Mouse (Mus musculus) cerebellum, postnatal 4 days (tissue): ENCODE data around the gene Fah.

Source experiments
- DNase-seq, 2 experiments: peaks; one replicate each; pipeline ENCODE4 v3.0.0; 2022; ENCODE audit warnings: low spot score in 2 of 2, mixed read lengths in 1 of 2

Fah gene

DNA sequence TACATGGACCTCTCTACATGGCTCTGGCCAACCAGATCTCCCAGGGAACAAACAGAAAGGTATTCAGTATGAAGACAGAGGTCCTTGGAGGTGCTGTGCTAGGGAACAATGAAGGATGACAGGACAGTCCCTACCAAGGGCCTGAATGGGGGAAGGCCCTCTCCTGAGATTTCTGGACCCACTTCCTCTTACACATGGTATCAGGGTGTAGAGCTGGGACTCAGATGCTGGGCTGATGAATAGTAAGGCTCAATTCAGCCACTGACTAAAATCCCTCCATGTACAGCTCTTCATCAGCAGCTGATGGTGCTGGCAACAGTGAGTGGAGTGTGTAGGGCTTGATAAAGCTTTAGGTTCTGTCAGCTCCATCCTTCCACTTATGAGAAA lies 11.6 kb downstream of the Fah start:
- DNase-seq: no peak

DNA sequence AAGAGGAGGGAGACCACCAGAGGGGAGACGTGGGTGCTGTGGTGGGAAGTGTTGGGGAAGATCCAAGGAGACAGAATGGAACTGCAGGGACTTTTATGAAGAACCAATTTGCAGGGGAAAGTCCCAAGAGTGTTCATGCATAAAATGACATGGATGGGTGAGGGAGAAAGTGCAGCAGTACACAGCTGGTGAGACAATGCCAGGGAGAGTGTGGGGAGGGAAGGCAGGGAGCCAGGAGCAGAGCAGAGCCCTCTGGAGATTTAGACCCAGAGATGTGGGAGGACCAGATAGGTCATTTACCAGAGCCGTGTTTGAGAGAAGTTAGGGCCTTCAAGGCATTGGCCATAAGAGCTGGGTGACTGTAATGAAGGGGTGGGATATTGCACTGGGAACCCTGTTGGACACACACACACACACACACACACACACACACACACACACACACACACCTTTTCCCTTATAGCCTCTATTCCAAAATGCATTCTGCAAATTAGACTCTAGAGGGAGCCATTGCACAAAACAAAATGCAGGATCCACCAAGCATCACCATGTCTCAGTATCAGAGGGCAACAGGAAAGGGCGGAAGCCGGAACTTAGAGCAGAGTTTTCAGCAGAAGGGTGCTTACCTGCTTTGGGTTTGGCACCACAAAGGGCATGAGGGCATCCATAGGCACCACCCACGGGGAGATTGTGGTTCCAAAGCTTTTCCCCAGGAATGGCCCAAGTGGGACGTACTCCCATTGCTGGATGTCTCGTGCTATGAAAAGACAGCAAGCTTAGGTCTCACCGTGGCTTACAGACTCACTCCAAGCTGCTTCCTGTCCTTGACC lies 12.2 kb downstream of the Fah start:
- DNase-seq: peak in 1 of 2 experiments; percentile 24

DNA sequence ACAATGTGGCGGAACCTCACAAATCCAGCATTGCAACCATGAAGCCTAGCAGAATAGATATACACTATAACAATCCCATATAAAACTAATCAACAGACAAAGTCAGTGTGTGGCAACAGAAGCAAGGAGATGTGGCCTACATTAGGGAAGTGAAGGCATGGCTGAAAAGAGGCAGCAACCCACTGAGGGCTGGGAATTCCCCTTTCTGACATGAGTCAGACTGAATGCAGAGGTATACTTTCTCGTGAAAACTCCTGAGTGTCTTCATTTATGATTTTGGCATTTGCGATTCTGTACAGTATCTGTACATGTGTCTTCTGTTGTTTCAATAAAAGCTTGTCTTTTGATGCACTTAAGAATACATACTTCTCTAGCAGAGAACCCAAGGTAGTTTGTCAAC lies 15.2 kb downstream of the Fah start:
- DNase-seq: no peak

DNA sequence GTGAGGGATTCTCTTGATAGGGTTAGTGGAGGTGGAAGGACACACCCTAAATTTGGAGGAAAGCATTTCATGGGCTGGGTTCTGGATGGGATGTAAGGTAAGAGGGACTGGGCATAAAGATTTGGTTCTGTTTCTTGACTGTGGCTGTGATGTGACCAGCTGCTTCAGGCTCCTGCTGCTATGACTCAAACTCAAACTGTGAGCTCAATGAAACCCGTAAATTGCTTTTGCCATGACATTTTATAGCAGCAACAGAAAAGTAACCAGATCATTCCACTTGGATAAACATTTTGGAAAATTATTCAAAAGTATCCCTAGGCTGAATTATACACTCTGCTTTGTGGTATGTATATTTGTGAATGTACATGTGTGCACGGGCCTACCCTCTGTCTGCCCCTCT lies 15.9 kb downstream of the Fah start:
- no peak for DNase-seq

DNA sequence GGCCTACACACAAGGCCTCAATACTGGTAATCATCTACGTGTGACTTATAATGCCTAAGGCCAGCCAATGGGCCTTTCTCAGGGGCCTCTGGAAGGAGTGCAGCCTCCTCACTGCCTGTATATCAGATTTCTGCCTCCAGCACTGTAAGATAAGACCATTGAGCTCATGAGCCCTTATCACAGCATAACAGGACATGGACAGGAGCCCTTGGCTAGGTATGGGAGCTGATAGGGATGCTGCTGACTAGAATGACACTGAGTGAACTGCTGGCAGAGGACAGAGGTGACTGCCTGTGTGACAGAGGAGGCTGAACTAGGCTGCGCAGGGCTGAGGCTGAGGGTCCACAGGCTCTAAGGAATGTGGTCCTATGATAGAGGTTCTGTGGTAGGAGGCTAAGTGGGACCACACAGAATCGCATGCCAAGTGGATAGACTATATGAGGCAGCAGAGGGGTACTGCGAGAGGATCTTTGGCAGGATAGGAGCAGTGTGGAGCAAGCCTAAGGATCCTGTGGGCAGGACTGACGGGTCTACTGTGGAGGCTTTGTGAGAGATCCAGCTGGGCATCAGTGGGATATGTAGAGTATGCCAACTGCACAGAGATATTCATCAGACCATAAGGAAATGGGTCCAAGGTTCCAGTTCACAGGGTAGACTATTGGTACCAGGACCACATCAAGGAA lies 19.3 kb downstream of the Fah start:
- no peak for DNase-seq

DNA sequence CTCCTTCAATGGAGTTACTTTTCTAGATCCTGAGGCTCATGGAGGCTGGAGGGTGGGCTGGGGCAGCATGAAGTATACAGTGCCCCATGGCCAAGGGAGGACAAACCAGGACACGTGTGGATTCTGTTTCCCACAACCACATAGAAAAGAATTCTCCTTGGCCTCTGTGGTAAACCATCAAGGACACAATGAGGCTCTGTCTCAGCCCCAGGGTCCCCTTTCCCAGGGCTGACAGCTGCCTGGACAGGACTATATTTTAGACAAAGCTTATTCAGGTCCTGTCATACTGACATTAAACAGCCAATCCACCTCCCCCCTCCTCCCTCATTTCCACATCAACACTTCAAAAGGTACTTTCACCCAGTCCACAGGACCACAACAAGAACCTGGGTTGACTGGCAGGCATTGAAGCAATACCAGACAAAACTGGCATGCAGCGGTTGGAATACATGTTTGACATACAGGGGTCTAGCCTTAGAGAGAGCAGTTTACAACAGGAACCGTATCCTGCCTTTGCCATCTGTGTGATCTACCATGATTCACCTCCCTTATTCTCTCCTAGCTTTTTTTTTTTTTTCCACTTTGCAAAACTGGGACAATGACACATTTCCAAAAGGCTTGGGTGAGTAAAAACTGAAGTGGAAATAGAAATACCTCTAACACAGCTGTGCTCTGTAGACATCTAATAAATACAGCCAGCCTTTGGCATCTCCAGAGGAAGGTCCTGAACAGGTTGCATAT lies 20.0 kb downstream of the Fah start:
- DNase-seq: no peak

DNA sequence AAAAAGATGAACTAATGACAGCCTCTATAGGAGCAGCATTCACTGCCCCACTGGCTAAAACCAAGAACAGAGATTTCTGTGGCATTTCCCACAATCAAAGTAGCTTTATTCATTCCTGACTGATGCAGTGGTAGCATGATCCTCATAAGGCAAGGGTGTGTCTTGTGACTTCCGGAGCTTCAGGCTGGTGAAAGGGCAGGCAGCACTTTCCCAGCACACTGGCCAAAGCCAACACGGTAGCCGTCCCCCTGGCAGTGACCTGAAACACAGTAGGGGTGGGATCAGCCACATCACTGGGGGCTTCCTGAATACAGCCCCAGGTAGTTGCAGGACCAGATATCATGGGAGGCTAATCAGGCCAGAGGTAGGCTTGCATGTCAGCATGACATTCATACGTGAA lies 21.4 kb downstream of the Fah start:
- no peak for DNase-seq

DNA sequence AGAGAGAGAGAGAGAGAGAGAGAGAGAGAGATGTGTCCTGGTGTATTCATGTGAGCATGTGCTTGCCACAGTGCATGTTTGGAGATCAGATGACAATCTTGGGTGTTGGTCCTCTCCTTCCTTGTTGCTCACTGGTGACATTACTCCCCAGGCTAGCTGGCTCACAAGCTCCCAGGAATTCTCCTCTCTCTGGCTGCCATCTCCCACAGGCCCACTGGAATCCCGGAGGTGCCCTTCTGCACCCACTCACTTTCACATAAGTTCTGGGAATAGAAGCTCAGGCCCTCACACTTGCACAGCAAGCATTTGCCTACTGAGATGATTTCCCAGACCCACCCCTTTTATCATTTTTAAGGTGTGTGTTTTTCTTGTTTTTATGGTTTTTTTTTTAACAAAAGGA lies 26.8 kb downstream of the Fah start:
- DNase-seq: no peak

DNA sequence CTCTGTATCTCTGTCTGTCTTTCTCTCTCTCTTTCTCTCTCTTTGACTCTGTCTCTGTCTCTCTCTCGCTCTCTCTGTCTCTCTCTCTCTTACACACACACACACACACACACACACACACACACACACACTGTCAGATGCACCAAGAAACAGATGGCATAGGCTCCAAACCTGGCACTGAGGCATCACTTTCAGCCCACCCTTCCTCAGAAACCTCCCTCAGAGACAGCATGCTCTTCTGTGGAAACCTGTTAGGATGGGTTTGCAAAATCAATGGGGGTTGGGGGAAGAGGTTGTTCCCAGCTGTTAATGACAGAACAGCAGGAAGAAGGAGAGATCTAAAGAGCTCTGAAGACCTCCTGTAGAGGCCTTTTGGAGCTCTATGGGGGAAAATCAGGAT lies 27.7 kb downstream of the Fah start:
- DNase-seq: no peak

DNA sequence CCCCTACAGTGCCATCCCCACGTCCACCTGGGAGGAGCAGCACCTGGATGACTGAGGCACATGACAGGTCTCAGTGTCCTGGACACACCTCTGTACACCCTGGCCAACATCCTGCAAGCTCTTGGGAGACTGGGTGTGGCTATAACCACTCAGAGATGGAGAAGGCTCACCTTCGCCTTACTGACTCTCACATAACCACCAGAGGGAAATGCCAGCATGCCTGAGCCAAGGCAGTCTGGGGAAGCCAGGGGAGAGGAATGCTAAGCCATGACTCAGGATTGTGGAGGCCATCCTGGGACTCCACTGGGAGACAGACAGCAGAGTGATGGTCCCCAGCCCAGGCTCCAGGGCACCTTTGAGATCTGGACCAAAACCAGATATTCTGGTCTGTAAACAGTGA lies 29.5 kb downstream of the Fah start:
- no peak for DNase-seq

DNA sequence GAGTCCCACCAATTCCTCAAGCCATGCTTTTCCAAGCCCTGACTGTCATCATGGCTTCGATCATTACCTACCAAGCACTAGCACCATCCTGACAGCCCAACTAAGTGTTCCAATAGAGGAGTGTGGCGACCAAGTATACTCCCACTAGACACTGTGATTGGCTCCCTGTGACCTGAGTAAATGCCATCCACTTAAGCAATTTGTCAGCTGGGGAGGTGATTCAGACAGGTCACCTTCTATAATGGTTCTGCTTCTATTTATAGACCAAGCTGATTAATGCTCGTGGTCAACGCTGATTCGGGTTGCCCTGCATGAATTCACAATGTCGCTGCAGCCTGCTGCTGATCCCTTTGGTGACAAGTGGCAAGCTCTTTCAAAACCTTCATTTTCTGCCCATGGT lies 40.3 kb downstream of the Fah start:
- no peak for DNase-seq

DNA sequence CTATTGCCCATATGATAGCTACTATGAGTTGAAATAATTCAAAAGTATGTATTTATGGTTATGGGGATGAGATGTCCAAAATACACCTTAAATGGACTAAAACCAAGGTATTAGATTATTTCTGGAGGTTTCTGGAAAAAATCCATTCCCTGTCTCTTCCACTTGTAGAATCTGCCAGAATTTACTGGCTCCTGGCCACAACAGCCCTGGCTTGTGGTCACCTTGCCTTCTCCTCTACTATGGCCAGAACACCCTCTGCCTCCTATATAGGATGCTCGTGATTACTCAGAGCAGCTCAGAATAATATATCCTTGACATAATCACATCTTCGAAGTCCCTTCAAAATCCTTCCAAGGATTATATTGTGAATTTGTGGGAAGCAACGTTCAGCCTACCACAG lies 42.3 kb downstream of the Fah start:
- DNase-seq: no peak

DNA sequence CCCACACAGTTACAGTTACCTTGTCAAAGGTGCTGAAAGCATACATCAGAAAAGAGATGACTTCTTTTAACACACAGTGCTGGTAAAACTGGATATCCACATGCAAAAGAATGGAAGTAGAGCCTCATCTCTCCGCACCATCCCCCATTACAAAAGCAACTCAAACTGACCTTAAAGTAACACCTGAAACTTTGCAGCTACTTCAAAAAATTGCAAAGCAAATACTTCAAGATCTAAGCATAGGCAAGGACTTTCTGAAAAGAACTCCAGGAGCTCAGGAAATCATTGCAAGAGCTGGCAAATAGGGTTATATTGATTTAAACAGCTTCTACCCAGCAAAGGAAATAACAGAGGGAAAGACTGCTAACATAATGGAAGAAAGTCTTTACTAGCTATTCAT lies 46.0 kb downstream of the Fah start:
- no peak for DNase-seq

DNA sequence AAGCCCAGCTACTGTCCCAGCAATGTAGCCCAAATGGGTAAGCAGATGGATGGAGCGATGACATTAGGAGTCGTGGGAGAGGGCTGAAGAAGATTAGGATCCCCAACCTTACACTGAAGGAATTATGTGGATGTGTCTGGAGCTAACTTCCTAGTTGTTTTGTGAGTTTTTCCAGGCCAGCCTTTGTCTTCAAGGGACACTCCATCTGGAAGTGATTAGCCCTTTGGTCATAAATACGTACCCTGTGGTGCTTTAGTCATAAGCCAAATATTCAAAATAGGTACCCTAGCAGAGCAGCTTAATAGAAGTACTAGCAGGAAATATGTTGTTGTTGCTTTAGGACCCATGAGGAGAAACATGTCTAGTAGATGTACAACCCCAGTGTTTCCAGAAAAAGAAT lies 49.2 kb downstream of the Fah start:
- DNase-seq: no peak

DNA sequence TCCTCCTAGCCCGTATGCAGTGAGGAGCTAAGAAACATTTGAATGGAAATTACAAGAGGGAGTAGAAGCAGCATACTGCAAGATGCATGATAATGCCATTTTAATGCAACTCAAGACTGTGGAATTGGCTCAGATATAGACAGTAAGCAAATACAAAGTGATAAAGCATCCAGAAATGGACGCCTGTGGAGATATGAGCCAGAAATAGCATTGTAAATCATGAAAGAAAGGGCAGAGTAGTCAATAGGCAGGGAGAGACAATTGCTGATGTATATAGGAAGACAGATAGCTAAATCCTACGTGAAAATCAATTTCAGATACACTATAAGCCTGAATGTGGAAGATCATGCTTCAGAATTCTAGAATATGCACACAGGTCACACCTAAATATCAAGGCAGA lies 51.2 kb downstream of the Fah start:
- no peak for DNase-seq

DNA sequence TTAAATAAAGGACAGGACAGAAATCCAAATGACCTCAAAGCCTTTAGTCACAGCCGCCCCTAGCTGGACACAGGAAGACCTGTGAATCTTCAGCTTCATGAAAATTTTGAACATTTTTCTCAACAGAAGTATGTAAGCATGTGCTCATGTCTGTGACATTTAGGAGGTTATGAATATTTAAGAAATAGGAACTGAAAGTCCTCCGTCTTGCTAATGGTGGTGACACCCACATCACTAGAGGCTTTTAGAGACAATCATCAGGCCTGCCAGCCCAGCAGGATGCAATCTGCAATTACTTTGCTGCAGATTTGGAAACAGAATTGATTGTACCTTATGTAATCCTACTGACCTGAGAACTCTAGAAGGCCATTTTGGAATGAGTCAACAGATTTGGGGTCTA lies 55.0 kb downstream of the Fah start:
- no peak for DNase-seq

DNA sequence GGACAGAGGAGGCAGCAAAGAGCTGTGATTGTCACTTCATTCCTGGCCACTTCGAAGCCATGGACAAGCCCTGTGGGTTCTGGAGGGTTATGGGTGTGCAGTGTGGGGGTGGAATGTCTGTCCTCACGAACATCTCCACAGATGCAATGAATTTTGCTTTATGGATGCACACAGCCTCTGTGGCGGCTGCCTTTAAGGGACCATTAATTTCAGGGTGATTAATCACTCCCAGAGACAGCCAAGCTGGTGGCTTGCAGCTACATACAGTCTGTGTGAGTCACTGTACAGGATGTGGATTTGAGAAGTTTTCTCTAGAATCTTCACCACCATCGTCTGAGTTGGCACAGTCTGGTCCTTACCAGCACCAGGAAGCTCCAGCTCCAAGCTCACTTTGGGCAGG lies 59.9 kb downstream of the Fah start:
- DNase-seq: no peak

DNA sequence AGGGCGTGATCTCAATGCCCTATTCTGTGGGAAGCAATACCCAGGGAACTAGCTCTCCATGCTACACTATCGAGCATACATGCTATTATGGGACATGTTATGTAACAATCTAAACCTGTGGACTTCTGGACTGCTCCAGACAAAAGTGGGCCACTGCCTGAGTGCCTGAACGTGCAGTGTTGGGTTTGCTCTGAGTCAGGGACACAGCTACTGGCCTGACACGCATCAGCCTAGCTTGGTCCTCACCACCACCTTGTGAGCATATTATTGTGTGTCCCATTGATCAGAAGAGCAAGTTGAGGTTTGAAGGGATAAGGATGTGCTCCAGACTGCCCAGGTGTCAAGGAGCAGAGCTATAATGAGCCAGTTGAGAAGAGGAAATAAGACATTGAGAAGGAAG lies 61.6 kb downstream of the Fah start:
- DNase-seq: no peak
